Mouse (Mus musculus): ENCODE data around the gene Pecam1. TPM values are rescaled to one million over a fixed set of nuclear protein-coding genes. Genes with fewer than 3 reads are reported as not detected.
"Not testable (repeated sequence)": the region's sequence is repeated elsewhere in the genome, so short reads cannot be mapped to it uniquely, and the experiment has no call there.

Gene Pecam1
- polyA plus RNA-seq, 1 experiment from 2014 or later: 61.4 TPM

DNA sequence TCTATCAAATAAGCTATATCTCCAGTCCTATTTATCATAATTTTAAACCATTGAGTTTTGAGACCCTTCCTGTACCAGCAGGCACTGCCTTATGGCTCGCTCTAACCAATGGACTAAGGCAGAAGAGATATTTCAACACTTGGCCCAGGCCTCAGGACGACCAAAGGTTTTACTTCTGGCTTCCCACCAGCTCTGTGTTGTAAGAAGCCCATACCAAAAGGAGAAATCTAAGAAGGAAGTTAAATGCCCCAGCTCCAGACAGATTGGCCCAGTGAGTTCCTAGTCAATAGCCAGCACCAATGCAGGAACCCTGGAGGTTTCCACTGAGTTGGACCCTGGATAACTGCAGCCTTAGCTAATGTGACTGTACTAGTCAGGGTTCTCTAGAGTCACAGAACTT lies 126.8 kb downstream of the Pecam1 start:
- H3K4me2 ChIP-seq: no peak overlapping the region
- WGBS: 67% methylated on average over 2 of the region's 2 CpGs
- H3K9me3 ChIP-seq: no peaks in the 10 kb centered on the region
- H3K9ac ChIP-seq: no peak overlapping the region
- no peak overlapping the region for H3K4me3 ChIP-seq
- no peaks in the 10 kb centered on the region for H3K27me3 ChIP-seq (replicated peaks)
- no peaks in the 10 kb centered on the region for H3K36me3 ChIP-seq
- peaks cover 37% of the 10 kb centered on the region for H3K4me1 ChIP-seq
- ATAC-seq (ENCODE audit: extremely low read depth, insufficient number of reproducible peaks, low FRiP score, low TSS enrichment): no peak
- H3K27ac ChIP-seq (replicated peaks): no peak overlapping the region

DNA sequence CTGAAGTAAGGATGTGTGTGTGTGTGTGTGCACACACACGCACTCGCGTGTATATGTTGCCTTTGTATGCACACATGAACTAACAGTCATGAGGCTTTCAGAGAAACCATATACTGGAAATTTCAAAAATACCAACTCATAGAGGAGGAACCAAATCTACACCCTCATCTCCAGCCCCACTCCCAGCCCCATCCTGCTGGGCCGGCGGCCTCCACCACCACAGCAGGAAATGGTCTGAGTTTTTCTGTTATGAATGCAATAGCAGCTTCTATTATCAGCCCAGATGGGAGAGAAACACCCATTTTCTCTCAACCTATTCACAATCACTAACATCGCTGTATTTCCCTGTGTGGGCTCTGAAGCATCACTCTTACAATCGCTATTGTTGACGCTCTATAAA lies 128.4 kb downstream of the Pecam1 start:
- WGBS: 69% methylated on average over 8 of the region's 8 CpGs
- no peaks in the 10 kb centered on the region for H3K36me3 ChIP-seq
- ATAC-seq (ENCODE audit: extremely low read depth, insufficient number of reproducible peaks, low FRiP score, low TSS enrichment): no peak
- peak overlapping the region; percentile 69 for H3K27ac ChIP-seq (replicated peaks)
- H3K4me1 ChIP-seq: peaks cover 37% of the 10 kb centered on the region
- H3K9ac ChIP-seq: no peak overlapping the region
- no peaks in the 10 kb centered on the region for H3K27me3 ChIP-seq (replicated peaks)
- H3K4me3 ChIP-seq: no peak overlapping the region
- no peaks in the 10 kb centered on the region for H3K9me3 ChIP-seq
- H3K4me2 ChIP-seq: no peak overlapping the region

DNA sequence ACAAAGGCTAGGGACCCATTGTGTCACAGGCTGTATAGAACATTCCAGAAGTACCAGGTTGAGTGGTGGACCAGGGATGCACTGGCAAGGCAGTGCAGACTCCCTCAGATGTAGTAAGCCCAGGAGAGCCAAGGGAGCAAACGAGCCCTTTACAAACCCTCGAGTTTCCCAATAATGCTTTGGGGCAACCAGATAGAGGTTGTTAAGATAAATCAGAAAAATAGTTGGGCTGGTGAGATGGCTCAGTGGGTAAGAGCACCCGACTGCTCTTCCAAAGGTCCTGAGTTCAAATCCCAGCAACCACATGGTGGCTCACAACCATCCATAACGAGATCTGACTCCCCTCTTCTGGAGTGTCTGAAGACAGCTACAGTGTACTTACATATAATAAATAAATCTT lies 131.7 kb downstream of the Pecam1 start:
- ATAC-seq (ENCODE audit: extremely low read depth, insufficient number of reproducible peaks, low FRiP score, low TSS enrichment); H3K36me3 ChIP-seq; H3K4me2 ChIP-seq; H3K9me3 ChIP-seq; H3K27ac ChIP-seq (replicated peaks); H3K4me3 ChIP-seq; H3K9ac ChIP-seq; H3K27me3 ChIP-seq (replicated peaks): not testable (repeated sequence)
- 86% methylated on average over 4 of the region's 4 CpGs for WGBS
- peaks cover 46% of the 10 kb centered on the region for H3K4me1 ChIP-seq

DNA sequence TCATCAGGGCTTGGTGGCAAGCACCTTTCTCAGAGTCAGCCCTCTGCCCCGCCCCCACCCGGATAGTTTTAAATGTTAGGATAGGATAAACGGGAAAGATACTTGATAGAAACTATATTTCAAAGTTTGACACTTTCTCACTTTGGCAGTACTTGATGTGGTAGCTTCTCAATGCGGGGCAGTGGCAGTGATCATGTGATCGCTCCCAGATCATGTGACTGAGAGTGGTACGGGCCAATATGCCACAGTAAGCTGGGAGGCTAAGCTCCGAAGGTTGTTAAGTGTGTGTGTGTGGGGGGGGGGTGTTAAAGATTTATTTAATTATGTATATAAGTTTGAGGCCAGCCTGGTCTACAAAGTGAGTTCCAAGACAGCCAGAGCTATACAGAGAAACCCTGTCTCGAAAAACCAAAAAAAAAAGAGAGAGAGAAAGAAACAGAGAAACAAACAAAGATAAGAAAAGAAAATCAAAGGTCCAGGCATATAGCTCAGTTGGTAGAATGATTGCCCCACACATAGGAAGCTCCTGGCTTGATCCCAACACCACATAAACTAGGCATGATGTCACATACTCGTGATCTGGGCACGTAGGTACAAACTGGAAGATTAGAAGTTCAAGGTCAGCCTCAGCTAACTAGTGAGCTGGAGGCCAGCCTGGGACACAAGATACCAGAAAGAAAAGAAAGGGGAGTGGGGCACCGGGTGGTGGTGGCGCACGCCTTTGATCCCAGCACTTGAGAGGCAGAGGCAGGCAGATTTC lies 132.4 kb downstream of the Pecam1 start:
- ATAC-seq (ENCODE audit: extremely low read depth, insufficient number of reproducible peaks, low FRiP score, low TSS enrichment): no peak
- Histone ChIP-seq H3K27me3 (replicated peaks) (no peaks in the 10 kb centered on the region), H3K9ac (no peak overlapping the region), H3K4me2 (no peak overlapping the region), H3K4me1 (peaks cover 51% of the 10 kb centered on the region), H3K4me3 (no peak overlapping the region), H3K36me3 (no peaks in the 10 kb centered on the region), H3K27ac (replicated peaks) (no peak overlapping the region), H3K9me3 (no peaks in the 10 kb centered on the region)
- WGBS: 76% methylated on average over 13 of the region's 13 CpGs

DNA sequence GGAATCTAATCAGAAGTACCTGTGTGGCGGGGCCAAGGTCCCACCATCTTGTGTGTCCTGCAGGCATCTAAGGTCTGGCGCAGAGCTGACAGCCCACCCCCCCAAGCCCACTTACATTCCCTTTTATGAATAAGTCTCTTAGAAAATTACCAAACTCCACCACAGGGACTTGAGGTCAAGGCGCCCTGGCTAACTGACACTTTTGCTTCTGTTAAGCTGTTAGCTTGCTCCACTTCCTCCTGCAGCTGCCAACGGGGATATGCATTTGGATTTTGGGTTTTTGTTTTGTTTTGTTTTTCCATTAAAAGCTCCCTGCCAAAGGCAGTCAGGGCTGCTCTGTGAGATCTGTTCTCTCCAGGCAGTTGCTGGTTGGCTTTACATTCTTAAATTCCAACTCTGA lies 134.9 kb downstream of the Pecam1 start:
- Histone ChIP-seq H3K9ac (no peak overlapping the region), H3K4me2 (no peak overlapping the region), H3K9me3 (no peaks in the 10 kb centered on the region), H3K27ac (replicated peaks) (no peak overlapping the region), H3K4me1 (peaks cover 47% of the 10 kb centered on the region), H3K27me3 (replicated peaks) (no peaks in the 10 kb centered on the region), H3K4me3 (no peak overlapping the region), H3K36me3 (no peaks in the 10 kb centered on the region)
- ATAC-seq (ENCODE audit: extremely low read depth, insufficient number of reproducible peaks, low FRiP score, low TSS enrichment): no peak
- WGBS: 71% methylated on average over 4 of the region's 4 CpGs

DNA sequence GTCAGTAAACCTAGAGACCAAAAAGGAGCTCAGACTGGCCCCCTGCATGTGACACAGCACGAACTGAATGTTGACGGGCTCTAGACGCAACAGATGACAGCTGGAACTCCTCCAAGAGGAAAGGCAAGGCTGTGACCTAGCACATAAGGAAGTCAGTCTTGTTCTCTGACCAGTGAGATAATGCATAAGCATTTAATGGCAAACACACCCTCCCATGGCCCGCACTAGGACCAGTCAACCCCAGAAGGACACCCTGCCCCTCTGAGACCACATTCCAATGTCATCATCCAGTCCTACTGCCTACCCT lies 136.1 kb downstream of the Pecam1 start:
- 20% methylated on average over 4 of the region's 4 CpGs for WGBS
- Histone ChIP-seq H3K27me3 (replicated peaks) (no peaks in the 10 kb centered on the region), H3K36me3 (no peaks in the 10 kb centered on the region), H3K27ac (replicated peaks) (peak overlapping the region; percentile 61), H3K4me2 (0 out of 2 replicates have a peak overlapping the region, but pooled peaks have one; percentile 2), H3K4me3 (no peak overlapping the region), H3K9me3 (no peaks in the 10 kb centered on the region), H3K4me1 (peaks cover 47% of the 10 kb centered on the region), H3K9ac (no peak overlapping the region)
- ATAC-seq (ENCODE audit: extremely low read depth, insufficient number of reproducible peaks, low FRiP score, low TSS enrichment): no peak

DNA sequence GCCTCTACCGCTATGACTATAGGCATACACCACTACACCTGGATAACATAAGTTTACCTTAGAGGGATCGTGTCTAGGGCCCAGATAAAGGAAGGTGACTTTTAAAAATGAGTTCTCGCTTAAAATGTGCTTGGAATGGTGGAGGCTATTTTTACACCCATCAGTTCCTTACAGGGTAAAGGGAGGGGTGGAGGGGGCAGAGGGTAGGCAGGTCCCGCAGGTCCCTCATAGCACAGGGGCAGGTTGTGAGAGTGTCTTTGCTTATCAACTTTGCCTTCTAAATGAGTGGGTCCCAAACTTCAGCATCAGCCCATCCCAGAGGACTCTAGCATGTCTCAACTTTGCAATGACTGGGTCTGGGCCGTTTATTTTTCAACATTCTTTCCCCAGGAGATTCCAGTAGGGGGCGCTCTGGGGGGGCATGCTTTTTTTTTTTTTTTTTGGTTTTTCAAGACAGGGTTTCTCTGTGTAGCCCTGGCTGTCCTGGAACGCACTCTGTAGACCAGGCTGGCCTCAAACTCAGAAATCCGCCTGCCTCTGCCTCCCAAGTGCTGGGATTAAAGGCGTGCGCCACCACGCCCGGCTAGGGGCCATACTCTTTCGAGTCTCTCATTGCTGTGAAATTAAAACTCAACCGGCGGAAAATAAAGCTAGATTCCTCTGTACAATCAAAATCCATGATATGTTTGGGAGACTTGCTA lies 136.6 kb downstream of the Pecam1 start:
- WGBS: 51% methylated on average over 15 of the region's 15 CpGs
- H3K27me3 ChIP-seq (replicated peaks): no peaks in the 10 kb centered on the region
- no peaks in the 10 kb centered on the region for H3K36me3 ChIP-seq
- H3K4me1 ChIP-seq: peaks cover 49% of the 10 kb centered on the region
- peak overlapping the region; percentile 73 for H3K9ac ChIP-seq
- ATAC-seq (ENCODE audit: extremely low read depth, insufficient number of reproducible peaks, low FRiP score, low TSS enrichment): no peak
- H3K4me3 ChIP-seq: peak overlapping the region; percentile 92
- peak overlapping the region; percentile 94 for H3K27ac ChIP-seq (replicated peaks)
- peak overlapping the region; percentile 78 for H3K4me2 ChIP-seq
- no peaks in the 10 kb centered on the region for H3K9me3 ChIP-seq

DNA sequence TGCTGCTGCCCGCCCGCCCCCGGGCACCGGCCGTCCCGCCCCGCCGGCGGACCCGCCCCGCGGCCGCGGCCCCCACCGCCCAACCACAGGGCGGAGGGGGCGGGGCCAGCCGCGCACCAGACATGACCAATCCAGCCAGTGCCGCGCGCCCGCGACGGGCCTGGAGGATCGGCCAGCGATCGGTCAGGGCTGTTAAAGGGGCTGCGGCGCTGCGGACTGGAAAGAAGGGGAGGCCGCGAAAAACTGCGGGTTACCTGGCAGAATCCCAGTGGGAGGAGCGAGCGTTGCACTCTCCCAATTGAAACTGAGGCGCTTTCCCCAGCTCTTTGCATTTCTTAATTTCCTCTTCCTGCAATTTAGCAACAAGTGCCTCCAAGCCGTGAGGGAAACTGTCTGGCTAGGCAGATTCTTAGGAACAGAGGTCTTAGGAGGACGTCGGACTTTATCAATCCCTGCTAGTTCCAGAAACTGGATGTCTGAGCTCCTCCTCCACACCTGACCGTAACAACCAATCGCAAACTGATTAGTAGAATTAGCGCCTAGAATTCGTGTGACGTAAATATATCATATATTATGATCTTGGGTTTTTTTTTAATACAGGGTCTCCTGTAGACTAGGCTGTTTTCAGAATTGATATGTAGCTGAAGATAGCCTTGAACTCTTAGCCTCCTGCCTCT lies 137.3 kb downstream of the Pecam1 start, which contains the start of gene Tex2:
Gene Tex2, minus strand, starts transcription at position 463 of the 677 bp plus-strand sequence.
- H3K27ac ChIP-seq (replicated peaks): peak within 1 kb of the TSS; percentile 94
- H3K4me1 ChIP-seq: peaks cover 52% of the 10 kb centered on the region
- H3K27me3 ChIP-seq (replicated peaks): no peaks in the 10 kb centered on the region
- H3K9me3 ChIP-seq: no peaks in the 10 kb centered on the region
- H3K9ac ChIP-seq: peak within 1 kb of the TSS; percentile 97
- no peaks in the 10 kb centered on the region for H3K36me3 ChIP-seq
- H3K4me2 ChIP-seq: peak within 1 kb of the TSS; percentile 78
- WGBS: under 1% methylated on average over 45 of the region's 45 CpGs
- H3K4me3 ChIP-seq: peak within 1 kb of the TSS; percentile 92
- ATAC-seq (ENCODE audit: extremely low read depth, insufficient number of reproducible peaks, low FRiP score, low TSS enrichment): peak; percentile 92

DNA sequence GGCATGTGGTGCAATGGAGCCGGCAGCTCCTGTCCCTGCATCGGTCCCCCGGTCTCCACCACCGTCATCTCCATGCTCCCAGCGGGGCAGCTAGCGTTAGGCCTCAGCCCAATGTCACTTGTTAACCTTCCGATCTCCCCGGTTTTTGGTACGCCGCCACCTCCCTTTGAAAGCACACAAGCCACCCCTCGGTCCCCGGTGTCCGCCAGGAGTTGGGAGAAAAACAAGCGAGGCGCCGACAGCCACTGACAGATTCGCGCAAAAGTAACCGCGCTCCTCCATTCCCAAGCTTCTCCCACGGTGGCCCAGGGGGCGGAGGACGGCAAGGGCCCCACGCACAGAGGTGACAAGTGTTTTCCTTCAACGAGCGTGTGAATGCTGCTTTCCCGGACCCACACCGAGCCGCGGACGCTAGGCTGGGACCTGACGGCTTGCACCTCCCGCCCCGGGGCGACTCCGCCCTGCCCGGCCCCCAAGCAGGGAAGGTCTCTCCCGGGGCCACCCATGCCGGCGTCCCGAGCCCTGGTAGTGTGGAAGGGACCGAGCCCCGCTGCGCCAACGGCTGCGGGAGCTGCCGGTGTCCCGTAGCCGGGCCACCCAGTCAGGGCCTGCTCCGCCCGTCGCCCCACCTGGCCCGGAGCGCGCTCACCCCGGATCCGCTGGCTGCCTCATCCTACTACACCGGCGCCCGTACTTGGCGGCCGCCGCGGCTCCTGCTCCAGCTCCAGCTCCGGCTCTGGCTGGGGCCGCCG lies 138.0 kb downstream of the Pecam1 start:
- Histone ChIP-seq H3K36me3 (no peaks in the 10 kb centered on the region), H3K4me2 (peak overlapping the region; percentile 78), H3K9me3 (no peaks in the 10 kb centered on the region), H3K9ac (peak overlapping the region; percentile 97), H3K27ac (replicated peaks) (peak overlapping the region; percentile 94), H3K4me3 (peak overlapping the region; percentile 92), H3K4me1 (peaks cover 52% of the 10 kb centered on the region), H3K27me3 (replicated peaks) (no peaks in the 10 kb centered on the region)
- peak; percentile 35; the same call in 1 of the 2 replicates for ATAC-seq (ENCODE audit: extremely low read depth, insufficient number of reproducible peaks, low FRiP score, low TSS enrichment)
- under 1% methylated on average over 62 of the region's 67 CpGs for WGBS

DNA sequence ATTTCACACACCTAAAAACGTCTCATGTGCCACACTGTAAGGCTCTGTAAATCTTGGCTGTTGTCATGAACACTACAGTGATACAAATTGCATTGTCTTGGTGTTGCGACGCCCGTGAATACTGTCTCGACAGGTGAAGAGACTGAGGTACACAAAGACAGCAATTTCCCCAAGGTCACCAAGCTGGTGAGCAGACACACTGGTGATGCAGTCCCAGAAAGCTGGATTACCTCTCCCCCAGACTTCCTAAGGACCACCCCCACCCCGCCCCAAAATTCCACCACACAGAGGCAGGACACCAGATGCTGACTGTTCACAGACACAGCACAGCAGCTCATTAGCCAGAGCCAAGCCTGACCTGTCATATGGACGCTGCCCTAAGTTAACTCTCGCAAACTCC lies 140.7 kb downstream of the Pecam1 start:
- H3K36me3 ChIP-seq: peaks cover under 1% of the 10 kb centered on the region
- H3K27ac ChIP-seq (replicated peaks): peak overlapping the region; percentile 53; the same call in 1 of the 2 replicates
- WGBS: 58% methylated on average over 8 of the region's 8 CpGs
- H3K9ac ChIP-seq: peak overlapping the region; percentile 50
- no peak for ATAC-seq (ENCODE audit: extremely low read depth, insufficient number of reproducible peaks, low FRiP score, low TSS enrichment)
- H3K9me3 ChIP-seq: peaks cover under 1% of the 10 kb centered on the region; the same call in 1 of the 2 replicates
- H3K4me1 ChIP-seq: peaks cover 50% of the 10 kb centered on the region
- H3K27me3 ChIP-seq (replicated peaks): no peaks in the 10 kb centered on the region
- no peak overlapping the region for H3K4me3 ChIP-seq
- no peak overlapping the region for H3K4me2 ChIP-seq

DNA sequence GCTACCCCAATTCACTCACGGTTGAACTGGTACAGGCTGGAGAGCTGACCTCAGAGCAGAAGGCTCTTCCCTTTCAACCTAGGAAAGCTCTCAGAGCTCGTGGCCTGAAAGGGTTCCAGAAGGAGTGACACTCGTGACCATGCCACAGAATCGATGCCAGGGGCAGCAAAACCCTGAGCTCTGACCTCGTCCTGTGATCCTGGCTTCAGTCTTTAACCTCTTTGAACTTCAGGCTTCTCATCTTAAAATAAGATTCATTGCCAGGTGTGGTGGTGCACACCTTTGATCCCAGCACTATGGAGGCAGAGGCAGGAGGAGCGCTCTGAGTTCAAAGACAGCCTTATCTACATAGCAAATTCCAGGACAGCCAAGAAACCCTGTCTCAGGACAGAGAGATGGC lies 143.1 kb downstream of the Pecam1 start:
- 76% methylated on average over 6 of the region's 6 CpGs for WGBS
- H3K36me3 ChIP-seq: peaks cover 6% of the 10 kb centered on the region
- H3K9ac ChIP-seq: no peak overlapping the region
- no peaks in the 10 kb centered on the region for H3K27me3 ChIP-seq (replicated peaks)
- no peak overlapping the region for H3K4me3 ChIP-seq
- peaks cover 38% of the 10 kb centered on the region for H3K4me1 ChIP-seq
- ATAC-seq (ENCODE audit: extremely low read depth, insufficient number of reproducible peaks, low FRiP score, low TSS enrichment): no peak
- no peak overlapping the region for H3K4me2 ChIP-seq
- peaks cover 5% of the 10 kb centered on the region for H3K9me3 ChIP-seq
- no peak overlapping the region for H3K27ac ChIP-seq (replicated peaks)
